Mouse (Mus musculus) layer of hippocampus, postnatal 10 days (tissue): Measurements from ENCODE around the gene Slc25a19. TPM values are rescaled to one million over a fixed set of nuclear protein-coding genes. Genes with fewer than 3 reads are reported as not detected.

Source experiments
- DNase-seq, 2 experiments: peaks; one replicate each; pipeline ENCODE4 v3.0.0; 2021; ENCODE audit warnings: low spot score in 2 of 2
- total RNA-seq, 2 experiments: library from RNA; stranded (reverse); gene quantifications; 2 replicates each; pipeline ENCODE4 v1.2.3; 2021

The Slc25a19 gene
- total RNA-seq, 2 experiments from 2014 or later = 52.2 to 59.5 TPM

GRCm38 (mm10) chr11:115618732-115619516 lies 9.2 kb downstream of the Slc25a19 start:
- no peak for DNase-seq

GRCm38 (mm10) chr11:115618001-115618400 lies 10.1 kb downstream of the Slc25a19 start:
- no peak for DNase-seq

GRCm38 (mm10) chr11:115616893-115617292 lies 11.2 kb downstream of the Slc25a19 start:
- DNase-seq = no peak

- DNase-seq = no peak
These were observed 11.7 kb downstream of the Slc25a19 start for GRCm38 (mm10) chr11:115616371-115616770.

GRCm38 (mm10) chr11:115615875-115616274 lies 12.2 kb downstream of the Slc25a19 start:
- DNase-seq = no peak

- DNase-seq = no peak
These were observed 12.8 kb downstream of the Slc25a19 start for GRCm38 (mm10) chr11:115615108-115615825.

- no peak for DNase-seq
These were observed 13.6 kb downstream of the Slc25a19 start for GRCm38 (mm10) chr11:115614346-115615107.

GRCm38 (mm10) chr11:115613138-115613945 lies 14.8 kb downstream of the Slc25a19 start:
- DNase-seq = no peak

GRCm38 (mm10) chr11:115612410-115613137 lies 15.5 kb downstream of the Slc25a19 start, which contains the start of gene Mif4gd:
Gene Mif4gd, minus strand, starts transcription at chr11:115612969.
- peak; percentile 85 to 86 for DNase-seq

- peak; percentile 76 to 79 for DNase-seq
These were observed 16.1 kb downstream of the Slc25a19 start for GRCm38 (mm10) chr11:115612059-115612409.

- no peak for DNase-seq
These were observed 16.9 kb downstream of the Slc25a19 start for GRCm38 (mm10) chr11:115611173-115611572.

GRCm38 (mm10) chr11:115609576-115609975 lies 18.5 kb downstream of the Slc25a19 start:
- no peak for DNase-seq

GRCm38 (mm10) chr11:115608421-115609399 lies 19.4 kb downstream of the Slc25a19 start:
- DNase-seq = peak; percentile 51 to 59

- DNase-seq = no peak
These were observed 21.4 kb downstream of the Slc25a19 start for GRCm38 (mm10) chr11:115606733-115607132.

- no peak for DNase-seq
These were observed 23.8 kb downstream of the Slc25a19 start for GRCm38 (mm10) chr11:115604304-115604696.

GRCm38 (mm10) chr11:115603476-115604303 lies 24.4 kb downstream of the Slc25a19 start, which contains the start of the genes Mrps7 and Gga3:
Gene Mrps7, plus strand, starts transcription at chr11:115603925.
Gene Gga3, minus strand, starts transcription at chr11:115604051.
- peak; percentile 89 to 93 for DNase-seq

GRCm38 (mm10) chr11:115603128-115603475 lies 25.0 kb downstream of the Slc25a19 start:
- no peak for DNase-seq

GRCm38 (mm10) chr11:115601174-115601573 lies 26.9 kb downstream of the Slc25a19 start:
- no peak for DNase-seq
